Mouse (Mus musculus) retina, postnatal 7 days (tissue): ENCODE results near the gene Zfp982.
A peak's percentile ranks its signal among the peaks of the same experiment; 100 is the strongest.
"Not testable (repeated sequence)": the region's sequence is repeated elsewhere in the genome, so short reads cannot be mapped to it uniquely, and the experiment has no call there.

Experiments
- DNase-seq: peaks from one replicate; pipeline ENCODE4 v3.0.0-alpha.2; 2012; ENCODE audit warnings: low read depth, low spot score

Zfp982 gene

DNA sequence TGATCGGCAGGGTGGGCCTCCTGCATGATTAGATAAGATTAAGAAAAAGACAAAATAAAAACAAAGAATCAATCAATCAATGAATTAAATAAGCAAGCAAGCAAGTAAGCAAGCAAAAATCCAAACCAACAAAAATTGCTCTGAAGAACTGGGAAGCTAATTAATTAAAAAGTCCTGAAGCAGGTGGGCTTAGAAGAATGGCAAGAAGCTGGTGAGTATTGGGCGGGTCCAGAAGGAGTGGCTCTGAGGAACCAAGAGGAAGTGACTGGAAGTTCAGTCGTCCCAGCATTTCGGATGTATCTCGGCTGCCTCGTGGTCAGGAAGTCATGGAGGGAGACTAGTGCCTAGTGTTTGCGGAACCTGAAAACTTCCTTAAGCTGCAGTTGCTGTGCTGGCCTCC, at the start of gene Zfp982:
TSS of gene Zfp982 (plus strand) at position 301 of the 400 bp plus-strand sequence.
- DNase-seq = not testable (repeated sequence)

DNA sequence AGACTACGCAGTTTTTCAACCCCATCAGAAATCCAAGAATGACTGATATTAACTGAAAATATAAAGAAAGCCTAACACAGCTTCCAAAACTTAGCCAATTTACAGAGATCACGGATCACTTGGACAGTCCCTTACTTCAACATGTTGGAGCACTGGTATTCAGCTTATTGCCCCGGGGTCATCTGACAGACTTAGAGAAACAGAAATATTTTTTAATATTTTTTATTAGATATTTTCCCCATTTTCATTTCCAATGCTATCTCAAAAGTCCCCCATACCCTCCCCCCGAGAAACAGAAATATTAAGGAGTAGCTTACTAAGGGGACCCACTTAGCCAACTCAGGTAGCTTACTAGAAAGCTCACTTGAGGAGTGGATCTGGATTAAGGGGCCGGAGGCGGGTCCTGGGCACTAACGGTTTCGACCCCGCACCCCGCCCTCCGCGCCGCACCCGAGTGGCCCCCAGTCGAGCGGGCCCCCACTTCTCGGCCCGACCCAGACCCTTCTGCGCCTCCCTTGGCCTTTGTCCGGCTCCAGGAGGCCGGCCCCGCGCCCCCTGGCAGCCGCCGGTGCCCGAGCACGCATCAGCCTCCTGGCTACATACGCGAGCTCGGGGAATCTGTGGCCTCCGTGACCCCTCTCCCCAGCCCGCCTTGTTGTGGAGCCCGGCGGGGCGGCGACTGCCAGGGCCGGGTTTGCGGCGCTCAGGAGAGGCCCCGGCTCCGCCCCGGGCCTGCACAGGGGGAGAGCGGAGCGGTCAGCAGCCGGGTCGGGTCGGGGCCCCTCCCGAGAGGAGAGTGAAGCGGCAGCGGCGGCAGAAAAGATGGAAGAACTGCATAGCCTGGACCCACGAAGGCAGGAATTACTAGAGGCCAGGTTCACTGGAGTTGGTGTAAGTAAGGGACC, 49.3 kb upstream of the Zfp982 start:
- DNase-seq = peak; percentile 50

- not testable (repeated sequence) for DNase-seq
Observed at GRCm38 (mm10) chr4:147443554-147443927, 48.7 kb upstream of the Zfp982 start.

- DNase-seq = not testable (repeated sequence)
Observed at GRCm38 (mm10) chr4:147445371-147445770, 46.8 kb upstream of the Zfp982 start.

DNA sequence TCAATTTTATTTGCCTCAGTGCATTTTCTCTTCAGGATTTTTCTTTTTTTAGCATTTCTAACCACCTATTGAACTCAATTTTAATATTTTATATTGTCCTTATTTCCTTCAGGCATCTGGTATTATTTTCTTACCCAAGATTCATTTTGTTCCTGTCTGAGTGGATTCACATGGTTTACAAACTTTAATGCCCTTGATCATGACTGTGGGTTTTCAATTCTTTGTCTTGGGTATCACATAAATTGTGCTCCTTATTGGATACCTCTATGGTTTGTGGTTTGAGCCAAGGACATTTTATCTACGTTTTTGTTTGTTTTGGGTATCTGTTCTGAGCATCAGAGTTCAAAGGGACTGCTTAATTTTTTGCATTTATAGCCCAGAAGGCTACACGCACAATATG, 43.9 kb upstream of the Zfp982 start:
- DNase-seq = no peak

DNA sequence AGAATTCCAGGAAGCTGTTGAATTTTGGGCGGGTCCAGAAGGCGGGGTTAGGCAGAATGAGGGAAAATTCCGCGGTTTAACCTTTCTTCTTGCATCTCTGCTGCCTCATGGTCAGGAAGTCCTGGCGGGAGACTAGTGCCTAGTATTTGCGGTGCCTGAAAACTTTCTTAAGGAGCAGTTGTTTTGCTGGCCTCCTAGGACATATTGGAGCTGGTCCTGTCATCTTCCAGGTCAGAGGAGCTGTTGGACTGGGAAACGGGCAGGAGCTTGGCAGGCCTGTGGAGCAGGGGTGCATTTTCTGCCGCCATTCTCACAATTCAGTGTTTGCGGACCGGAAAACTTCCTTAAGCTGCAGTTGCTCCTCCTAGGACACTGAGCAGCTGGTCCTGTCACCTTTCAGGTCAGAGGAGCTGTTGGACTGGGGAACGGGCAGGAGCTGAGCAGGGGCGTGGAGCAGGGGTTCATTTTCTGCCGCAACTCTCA, 43.1 kb upstream of the Zfp982 start:
- DNase-seq = no peak

DNA sequence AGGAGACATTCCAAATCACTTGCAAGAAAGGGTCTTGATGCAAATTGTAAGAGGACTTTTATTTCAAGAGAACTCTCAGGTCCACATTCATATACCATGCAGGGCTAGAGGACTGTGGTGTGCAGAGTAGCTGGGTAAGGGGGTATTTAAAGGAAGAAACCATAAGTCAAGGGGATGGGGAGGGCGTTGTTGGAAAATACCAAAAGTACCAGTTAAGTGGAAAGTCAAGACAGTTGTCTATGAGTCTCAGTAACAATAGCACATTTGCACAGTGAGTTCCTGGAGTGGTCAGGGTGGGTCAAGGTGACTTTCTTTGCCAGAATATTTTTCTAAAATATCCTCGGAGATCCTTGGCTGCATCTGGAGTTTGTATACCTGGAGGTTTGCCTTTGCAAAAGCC, 42.2 kb upstream of the Zfp982 start:
- not testable (repeated sequence) for DNase-seq

- not testable (repeated sequence) for DNase-seq
Observed at GRCm38 (mm10) chr4:147467207-147467606, 25.0 kb upstream of the Zfp982 start.

GRCm38 (mm10) chr4:147498772-147499613, 6.8 kb downstream of the Zfp982 start:
- DNase-seq = not testable (repeated sequence)

DNA sequence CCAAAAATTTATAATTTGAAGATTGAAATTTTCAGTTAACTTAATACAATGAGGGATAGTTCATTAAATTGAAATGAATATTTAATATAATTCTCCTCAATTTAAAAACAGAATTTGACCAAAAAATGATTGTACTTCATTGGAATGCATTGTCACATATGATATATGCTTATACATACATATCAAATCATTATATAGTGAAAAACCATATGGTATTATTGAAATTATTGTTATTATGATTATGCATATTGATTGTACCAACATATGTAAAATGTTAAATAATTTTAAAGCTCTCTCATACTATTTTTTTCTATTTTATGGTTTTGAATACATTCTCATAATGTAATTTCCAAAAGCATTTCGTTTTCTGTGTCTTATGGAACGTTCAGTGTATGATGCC, 17.0 kb downstream of the Zfp982 start:
- no peak for DNase-seq

DNA sequence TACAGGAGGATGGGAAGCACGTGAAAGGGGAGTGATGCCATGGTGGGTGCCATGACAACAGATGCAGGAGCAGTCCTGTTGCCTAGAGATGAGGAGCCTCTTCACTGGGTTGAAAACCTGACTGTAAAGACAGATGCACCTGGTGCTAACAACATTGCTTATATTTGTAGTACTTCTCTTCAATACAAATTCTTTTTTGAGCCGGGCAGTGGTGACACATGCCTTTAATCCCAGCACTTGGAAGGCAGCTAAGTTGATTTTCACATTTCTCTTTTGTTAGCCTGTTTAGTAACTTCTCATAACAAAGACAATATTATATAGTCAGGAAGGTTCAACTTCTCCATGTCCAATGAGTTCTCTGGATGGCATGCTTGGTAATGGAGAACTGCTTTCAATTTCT, 26.8 kb downstream of the Zfp982 start:
- DNase-seq = no peak

GRCm38 (mm10) chr4:147520100-147520499, 27.9 kb downstream of the Zfp982 start:
- DNase-seq = no peak

GRCm38 (mm10) chr4:147525125-147525524, 32.9 kb downstream of the Zfp982 start:
- no peak for DNase-seq

GRCm38 (mm10) chr4:147530366-147530765, 38.1 kb downstream of the Zfp982 start:
- DNase-seq = no peak

GRCm38 (mm10) chr4:147535916-147536315, 43.7 kb downstream of the Zfp982 start:
- not testable (repeated sequence) for DNase-seq

DNA sequence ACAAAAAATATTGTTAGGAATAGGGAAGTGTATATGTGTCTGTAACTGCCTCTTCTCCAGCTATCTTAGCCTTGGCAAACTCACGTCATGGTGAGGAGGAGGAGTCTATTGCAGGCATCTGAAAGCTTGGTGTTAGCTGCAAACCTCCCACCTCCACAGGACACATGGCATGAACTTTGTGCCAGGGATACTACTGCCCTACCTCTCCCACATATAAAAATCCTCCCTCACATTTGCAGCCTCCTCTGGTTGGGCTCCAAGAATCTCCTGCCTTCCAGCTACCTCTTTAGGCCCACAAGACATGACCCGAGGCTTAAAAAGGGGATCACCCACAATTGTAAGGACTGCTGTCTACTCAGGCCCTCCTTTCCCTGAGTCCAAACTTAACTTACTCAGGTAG, 45.5 kb downstream of the Zfp982 start:
- no peak for DNase-seq

DNA sequence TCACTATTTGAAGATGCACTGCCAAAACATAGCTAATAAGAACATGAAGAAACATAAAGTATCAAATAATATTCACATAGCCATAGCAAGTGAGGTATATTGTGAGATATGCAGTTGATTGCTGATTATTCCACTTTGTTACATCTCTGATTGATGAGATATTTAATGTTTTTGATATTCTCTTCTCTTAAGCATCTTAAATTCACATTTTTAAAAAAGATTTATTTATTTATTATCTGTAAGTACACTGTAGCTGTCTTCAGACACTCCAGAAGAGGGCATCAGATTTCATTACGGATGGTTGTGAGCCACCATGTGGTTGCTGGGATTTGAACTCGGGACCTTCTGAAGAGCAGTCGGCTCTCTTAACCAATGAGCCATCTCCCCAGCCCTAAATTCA, 47.7 kb downstream of the Zfp982 start, which contains the start of gene Gm16503:
TSS of gene Gm16503 (plus strand) at position 301 of the 400 bp plus-strand sequence.
- DNase-seq = not testable (repeated sequence)

- no peak for DNase-seq
Observed at GRCm38 (mm10) chr4:147541105-147541504, 48.9 kb downstream of the Zfp982 start.

GRCm38 (mm10) chr4:147553071-147553470, 60.9 kb downstream of the Zfp982 start, which contains the start of gene Zfp985:
Zfp985 (plus strand) TSS chr4:147553277.
- not testable (repeated sequence) for DNase-seq

DNA sequence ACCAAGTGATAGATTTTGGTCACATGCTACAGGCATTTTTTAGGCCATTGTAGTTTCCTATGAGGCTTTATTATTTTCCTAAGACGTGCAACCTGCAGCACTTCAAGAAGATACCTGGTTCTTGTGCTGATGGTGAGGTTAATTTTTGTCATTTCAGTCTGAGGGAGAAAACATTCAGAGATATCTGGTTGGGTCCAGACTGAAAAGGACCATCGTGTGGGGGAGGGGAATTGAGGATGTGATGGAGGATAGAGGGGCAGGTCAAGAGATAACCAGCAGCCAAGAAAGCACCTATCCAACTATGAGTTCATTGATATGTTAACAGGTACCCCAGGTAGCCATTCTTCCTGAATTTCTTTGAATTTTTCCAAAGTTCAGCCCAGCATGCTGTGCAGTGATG, 62.1 kb downstream of the Zfp982 start:
- DNase-seq = not testable (repeated sequence)

GRCm38 (mm10) chr4:147556921-147557320, 64.7 kb downstream of the Zfp982 start:
- DNase-seq = not testable (repeated sequence)

GRCm38 (mm10) chr4:147558011-147558410, 65.8 kb downstream of the Zfp982 start:
- DNase-seq = not testable (repeated sequence)
